Mouse (Mus musculus) ES-E14 (cell line): ENCODE measurements around the gene Padi6. TPM values are rescaled to one million over a fixed set of nuclear protein-coding genes. Genes with fewer than 3 reads are reported as not detected.

Experiments used
- DNase-seq: peaks from one replicate; pipeline ENCODE4 v3.0.0-alpha.2; 2013; ENCODE audit warnings: low read depth, low spot score
- H3K27ac ChIP-seq: 2 replicates; pipeline ENCODE4 v1.5.1; 2012; ENCODE audit warnings: low read depth, mild to moderate bottlenecking, low read length, moderate library complexity, mixed read lengths; ENCODE audit not compliant: poor library complexity, insufficient read depth, severe bottlenecking
- H3K36me3 ChIP-seq: 2 replicates; pipeline ENCODE4 v1.6.1; 2012; ENCODE audit warnings: mild to moderate bottlenecking, low read length, moderate library complexity, mixed read lengths; ENCODE audit not compliant: control insufficient read depth, poor library complexity, insufficient read depth, severe bottlenecking
- H3K4me1 ChIP-seq, 2 experiments: fragments of 150-350 bp in 1 of 2; sonication (generic) in 1 of 2; 2 replicates each; pipeline ENCODE4 v1.6.1; 2012; ENCODE audit warnings: low read length in 2 of 2, mild to moderate bottlenecking in 1 of 2, mixed read lengths in 1 of 2; ENCODE audit not compliant: control insufficient read depth in 2 of 2, insufficient read depth in 2 of 2, poor library complexity in 1 of 2
- H3K4me3 ChIP-seq, 2 experiments: fragments of 150-350 bp in 1 of 2; sonication (generic) in 1 of 2; 2 replicates each; pipeline ENCODE4 v1.5.1; 2012; ENCODE audit warnings: low read length in 2 of 2, low read depth in 1 of 2, mild to moderate bottlenecking in 1 of 2, mixed read lengths in 1 of 2; ENCODE audit not compliant: insufficient read depth in 1 of 2, poor library complexity in 1 of 2, severe bottlenecking in 1 of 2
- H3K9ac ChIP-seq: 2 replicates; pipeline ENCODE4 v1.6.1; 2012; ENCODE audit warnings: low read depth, mild to moderate bottlenecking, low read length, mixed read lengths; ENCODE audit not compliant: poor library complexity, insufficient read depth, severe bottlenecking
- H3K9me3 ChIP-seq: fragments of 150-350 bp; sonication (generic); 2 replicates; pipeline ENCODE4 v1.6.1; 2012; ENCODE audit warnings: low read depth, mild to moderate bottlenecking, low read length; ENCODE audit not compliant: control insufficient read depth, insufficient read depth
- CHD2 ChIP-seq: IDR thresholded peaks from 2 replicates; pipeline ENCODE4 v1.6.1; 2014; ENCODE audit warnings: mild to moderate bottlenecking, low read depth, low read length, inconsistent platforms
- HCFC1 ChIP-seq: IDR thresholded peaks from 2 replicates; pipeline ENCODE4 v1.6.1; 2012; ENCODE audit warnings: low read length, inconsistent platforms, borderline replicate concordance; ENCODE audit not compliant: insufficient read depth
- MAFK ChIP-seq: IDR thresholded peaks from 2 replicates; pipeline ENCODE4 v1.6.1; 2014; ENCODE audit warnings: mild to moderate bottlenecking, low read depth, low read length, inconsistent platforms; ENCODE audit not compliant: insufficient read depth
- ZC3H11A ChIP-seq: IDR thresholded peaks from 2 replicates; pipeline ENCODE4 v1.6.1; 2012; ENCODE audit warnings: low read depth, mild to moderate bottlenecking, inconsistent platforms, low read length, borderline replicate concordance
- ZNF384 ChIP-seq: IDR thresholded peaks from 2 replicates; pipeline ENCODE4 v1.6.1; 2012; ENCODE audit warnings: low read depth, low read length, inconsistent platforms
- in situ Hi-C, 2 experiments: fragments of 600-800 bp; cut with MboI; formaldehyde crosslinking; loops; one replicate each; pipeline ENCODE4 v1.15.1; 2025; ENCODE audit warnings: low sequenced_read_pairs in 2 of 2, inconsistent platforms in 1 of 2; ENCODE audit not compliant: unreplicated experiment in 2 of 2
- total RNA-seq: library from RNA; depleted of rRNA; stranded (reverse); fragments of 300-350 nt; gene quantifications from 2 replicates; pipeline ENCODE4 v1.2.3, GENCODE M21; 2012; rRNA removed

Gene Padi6
- total RNA-seq, 1 experiment, result 0.09 TPM

- no peak overlapping the region for H3K27ac ChIP-seq
- peaks cover 0 to 20% of the 10 kb centered on the region in 2 experiments; a peak in 2 of 4 replicates for H3K4me1 ChIP-seq
- no peak for DNase-seq
Measured at GRCm38 (mm10) chr4:140680731-140681397, 61.6 kb downstream of the Padi6 start.

DNA sequence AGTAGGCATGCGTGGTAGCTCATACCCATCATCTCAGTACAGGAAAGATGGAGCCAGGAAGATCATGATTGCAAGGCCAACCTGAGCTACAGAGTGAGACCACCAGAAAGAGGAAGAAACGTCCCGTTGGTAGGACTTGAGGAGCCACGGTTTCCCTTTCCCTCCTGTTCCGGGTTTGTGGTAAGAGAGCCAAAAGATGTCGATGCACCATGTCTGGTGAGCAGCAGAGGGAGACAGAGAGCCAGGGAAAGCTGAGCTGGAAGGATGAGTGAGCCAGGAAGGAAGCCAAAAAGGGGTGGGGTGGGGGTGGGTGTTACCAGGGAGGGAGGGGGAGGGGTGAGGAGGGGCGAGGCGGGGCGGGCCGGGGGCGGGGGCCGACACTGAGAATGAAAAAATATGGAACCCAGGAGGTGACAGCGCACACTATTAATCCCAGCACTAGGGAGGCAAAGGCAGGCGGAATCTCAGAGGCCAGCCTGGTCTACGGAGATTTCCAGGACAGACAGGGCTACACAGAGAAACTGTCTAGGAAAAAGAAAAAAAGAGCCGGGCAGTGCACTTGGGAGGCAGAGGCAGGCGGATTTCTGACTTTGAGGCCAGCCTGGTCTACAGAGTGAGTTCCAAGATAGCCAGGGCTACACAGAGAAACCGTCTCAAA, 62.6 kb downstream of the Padi6 start:
- in situ Hi-C loops, result loop anchor here in 1 of 2 experiments (10.0 kb wide), 1 partner anchor 85 kb away; no protein-coding TSS in a partner anchor
- 0 out of 4 replicates have a peak overlapping the region, but pooled peaks of 1 of the 2 experiments have one; percentile 4 for H3K4me3 ChIP-seq
- TF ChIP-seq MAFK (no peak), ZNF384 (no peak), CHD2 (no peak), ZC3H11A (peak; percentile 75; the same call in 1 of the 2 replicates), HCFC1 (no peak)
- DNase-seq, result peak; percentile 92
- no peak overlapping the region for H3K9ac ChIP-seq
- no peaks in the 10 kb centered on the region for H3K36me3 ChIP-seq
- H3K27ac ChIP-seq, result no peak overlapping the region
- no peaks in the 10 kb centered on the region for H3K9me3 ChIP-seq
- peaks cover 0 to 13% of the 10 kb centered on the region in 2 experiments; a peak in 2 of 4 replicates for H3K4me1 ChIP-seq

More at GRCm38 (mm10) chr4:140680731-140681397, 61.6 kb downstream of the Padi6 start:
- TF ChIP-seq ZC3H11A, result no peak
- TF ChIP-seq CHD2, result no peak
- no peak for TF ChIP-seq HCFC1
- no peak for TF ChIP-seq ZNF384
- TF ChIP-seq MAFK, result no peak
- Histone ChIP-seq H3K4me3 (no peak overlapping the region), H3K36me3 (no peaks in the 10 kb centered on the region), H3K9ac (no peak overlapping the region), H3K9me3 (no peaks in the 10 kb centered on the region)
- in situ Hi-C loops, result no loop called here

DNA sequence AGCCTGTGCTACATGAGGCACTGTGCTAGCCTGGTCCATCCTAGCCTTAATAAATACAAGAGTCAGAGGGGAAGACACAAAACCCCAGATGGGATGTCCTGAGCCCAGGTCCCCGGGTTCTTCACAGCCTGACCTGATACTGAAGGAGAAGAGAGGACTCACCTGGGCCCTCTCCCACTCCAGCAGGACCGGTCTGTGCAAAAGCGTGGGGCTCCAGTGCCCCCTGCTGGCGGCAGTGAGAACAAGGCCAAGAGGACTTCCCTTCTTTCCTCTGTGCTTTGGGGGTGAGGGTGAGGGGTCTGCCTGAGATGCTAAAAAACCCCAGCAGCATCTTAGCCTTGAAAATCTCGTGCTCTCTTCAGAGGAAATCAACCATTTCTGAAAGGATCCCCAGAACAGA, 63.4 kb downstream of the Padi6 start:
- H3K27ac ChIP-seq, result no peak overlapping the region
- DNase-seq, result no peak
- no peak overlapping the region for H3K9ac ChIP-seq
- H3K4me1 ChIP-seq, result peaks cover 0 to 8% of the 10 kb centered on the region in 2 experiments; a peak in 2 of 4 replicates
- H3K36me3 ChIP-seq, result no peaks in the 10 kb centered on the region
- H3K4me3 ChIP-seq, result no peak overlapping the region
- in situ Hi-C loops, result loop anchor here in 1 of 2 experiments (10.0 kb wide), 1 partner anchor 84 kb away; no protein-coding TSS in a partner anchor
- no peaks in the 10 kb centered on the region for H3K9me3 ChIP-seq
- no peak for TF ChIP-seq CHD2
- peak; percentile 72; the same call in 1 of the 2 replicates for TF ChIP-seq ZC3H11A

Other genes with a start within 250 kb of the Padi6 start
- gene Arhgef10l, start 76.6 kb downstream of the Padi6 start, total RNA-seq, result 14.8 and 20.0 TPM in 2 replicates
- 250 and 322 TPM in 2 replicates for gene Rcc2, start 42.1 kb downstream of the Padi6 start, total RNA-seq
- 1.7 and 2.1 TPM in 2 replicates for gene Padi4, start 31.6 kb upstream of the Padi6 start, total RNA-seq
- gene Padi3, start 68.0 kb upstream of the Padi6 start, total RNA-seq, result 1.2 and 1.6 TPM in 2 replicates
- gene Padi1, start 103.1 kb upstream of the Padi6 start, total RNA-seq, result 0.09 and 0.16 TPM in 2 replicates
- gene Padi2, start 163.7 kb upstream of the Padi6 start, total RNA-seq, result 0.94 and 1.7 TPM in 2 replicates
- 133 and 135 TPM in 2 replicates for gene Sdhb, start 218.6 kb upstream of the Padi6 start, total RNA-seq
- 31.1 and 48.9 TPM in 2 replicates for gene Atp13a2, start 244.2 kb upstream of the Padi6 start, total RNA-seq